Mouse (Mus musculus): ENCODE results near the gene Scn11a.

DNA sequence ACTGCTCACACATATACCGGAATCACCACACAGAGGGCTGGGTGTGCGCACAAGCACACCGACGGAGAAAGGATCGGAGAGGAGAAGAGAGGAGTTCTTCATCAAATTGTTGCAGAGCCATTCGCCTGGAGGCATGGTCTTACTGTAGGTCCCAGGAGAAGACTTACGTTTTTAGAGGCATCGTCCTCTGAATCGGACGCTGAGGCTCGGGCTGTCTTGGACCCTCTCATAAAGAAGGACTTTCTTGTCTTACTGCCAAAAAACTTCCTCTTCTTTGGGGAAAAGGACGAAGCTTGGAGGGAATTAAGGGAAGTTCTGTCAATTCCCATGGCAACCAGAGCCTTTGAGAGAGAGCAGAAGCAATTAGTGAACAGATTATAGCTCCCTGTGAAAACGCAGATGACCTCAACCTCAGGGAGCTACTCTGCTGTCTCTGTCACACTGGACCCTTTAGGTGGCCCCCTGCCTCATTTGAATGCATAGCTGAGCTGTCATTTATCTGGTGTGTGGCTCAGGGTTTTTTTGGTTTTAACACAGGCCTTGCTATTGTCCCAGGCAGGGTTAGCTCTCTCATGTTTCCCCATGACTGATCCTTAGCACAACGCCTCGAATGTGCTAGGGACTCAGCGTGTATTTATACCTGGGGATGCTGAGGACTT, 22.0 kb downstream of the Scn11a start:
- no peak for TF ChIP-seq CTCF (IDR thresholded peaks at IDR 0.05)
- no peak for TF ChIP-seq POLR2A (IDR thresholded peaks at IDR 0.05; ENCODE audit: insufficient read depth, low read depth, low read length)

Measured in heart, adult 2 months (tissue).